Mouse (Mus musculus) erythroblast, adult 5-6 weeks (primary cell): ENCODE data around the gene Gm6657. TPM values are rescaled to one million over a fixed set of nuclear protein-coding genes. Genes with fewer than 3 reads are reported as not detected.

Experiments used
- ATAC-seq: replicated peaks from 2 replicates; pipeline ENCODE4 v1.8.0; 2016; ENCODE audit warnings: moderate number of reproducible peaks, mild to moderate bottlenecking, moderate TSS enrichment, inconsistent platforms; ENCODE audit not compliant: poor library complexity, low FRiP score, severe bottlenecking
- total RNA-seq, 2 experiments: library from RNA; stranded (forward) in 1 of 2; stranded (reverse) in 1 of 2; fragments of 150-400 nt in 1 of 2; fragments of 200-764, 138-1000 nt in 1 of 2; gene quantifications; 2 replicates each; pipeline versions ENCODE4 v1.2.3 to v1.2.4; 2015 to 2017; ENCODE audit warnings: low replicate concordance in 2 of 2

Gene Gm6657
- total RNA-seq, 2 experiments from 2014 or later: not detected

- no peak for ATAC-seq
Observed at GRCm38 (mm10) chr12:78249151-78249550, 55.1 kb downstream of the Gm6657 start.

Other genes with a start within 250 kb of the Gm6657 start
- 0.77 and 6.3 TPM in 2 replicates for gene Gphn, start 32.1 kb downstream of the Gm6657 start, total RNA-seq (2015; ENCODE audit: low replicate concordance)
- 6.4 and 15.8 TPM in 2 replicates for gene Gphn, start 32.1 kb downstream of the Gm6657 start, total RNA-seq (2017; ENCODE audit: low replicate concordance)